Mouse (Mus musculus): Measurements from ENCODE around the gene Rufy4.

DNA sequence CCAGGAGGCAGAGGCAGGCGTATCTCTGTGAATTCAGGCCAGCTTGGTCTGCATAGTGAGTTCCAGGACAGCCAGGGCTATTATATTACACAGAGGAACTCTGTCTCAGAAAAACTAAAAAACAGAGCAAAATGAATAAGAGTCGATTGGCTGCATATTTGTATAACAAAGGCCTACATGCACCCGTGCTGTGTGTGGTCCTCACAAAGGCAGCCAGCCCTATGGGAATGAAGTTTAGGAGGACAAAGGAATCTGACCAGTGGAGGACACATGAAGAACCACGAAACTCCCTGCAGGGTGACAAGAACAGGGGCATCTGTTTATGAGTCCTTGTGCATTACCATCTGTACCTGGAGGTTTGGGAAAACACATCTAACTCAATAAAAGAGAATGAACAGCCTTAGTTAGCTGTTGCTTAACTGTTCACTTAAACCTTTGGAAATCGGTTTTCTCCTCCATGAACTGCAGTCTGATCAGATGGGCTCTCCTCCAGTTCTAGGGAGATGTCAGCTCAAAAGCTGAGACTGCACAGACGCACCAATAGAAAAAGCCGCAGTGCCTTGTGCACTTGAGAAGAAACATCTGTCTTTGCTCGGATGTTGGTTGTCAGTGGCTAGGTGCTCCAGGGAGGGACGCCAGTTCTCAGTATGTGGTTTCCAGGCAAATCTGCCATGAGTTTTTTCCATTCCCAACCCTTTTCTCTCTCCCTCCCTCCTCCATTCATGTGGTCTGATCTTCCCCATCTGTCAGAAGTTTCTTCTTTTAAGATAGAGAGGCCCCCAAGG is 54.5 kb downstream of the Rufy4 start:
- TF ChIP-seq E2F4 (IDR thresholded peaks at IDR 0.05; ENCODE audit: insufficient read depth), result no peak
- TF ChIP-seq POLR2A (IDR thresholded peaks at IDR 0.05; ENCODE audit: insufficient read length, low read depth), result no peak
- TF ChIP-seq POLR2AphosphoS2 (IDR thresholded peaks at IDR 0.05; ENCODE audit: insufficient read length, low read depth), result no peak
- no peak for TF ChIP-seq MAX (IDR thresholded peaks at IDR 0.05; ENCODE audit: low read depth)
- no peak for TF ChIP-seq TCF3 (IDR thresholded peaks at IDR 0.05; ENCODE audit: insufficient read length, low read depth)
- no peak for TF ChIP-seq TCF12 (IDR thresholded peaks at IDR 0.05; ENCODE audit: insufficient read depth, poor library complexity, severe bottlenecking)
